Mouse (Mus musculus) megakaryocyte, embryonic 14.5 days (primary cell): ENCODE results near the gene Serpinb9b. TPM values are rescaled to one million over a fixed set of nuclear protein-coding genes. Genes with fewer than 3 reads are reported as not detected.

Experiments used
- H3K27me3 ChIP-seq: replicated peaks from 2 replicates; pipeline ENCODE3; 2012; ENCODE audit warnings: inconsistent platforms
- H3K36me3 ChIP-seq: replicated peaks from 2 replicates; pipeline ENCODE3; 2012; ENCODE audit warnings: low read length, inconsistent platforms, mixed read lengths
- H3K4me1 ChIP-seq: 2 replicates; pipeline ENCODE4 v1.6.1; 2012; ENCODE audit warnings: inconsistent platforms
- H3K4me3 ChIP-seq: replicated peaks from 2 replicates; pipeline ENCODE3; 2012; ENCODE audit warnings: moderate library complexity, mild to moderate bottlenecking, inconsistent platforms
- H3K9me3 ChIP-seq: 2 replicates; pipeline ENCODE4 v1.6.1; 2012; ENCODE audit warnings: inconsistent platforms
- FLI1 ChIP-seq: IDR thresholded peaks from 2 replicates; pipeline ENCODE4 v1.6.1; 2012; ENCODE audit warnings: low read length, inconsistent platforms, mixed read lengths
- GATA1 ChIP-seq: IDR thresholded peaks from 3 replicates; pipeline ENCODE4 v1.6.1; 2012; ENCODE audit warnings: mixed read lengths, low read length, inconsistent platforms, borderline replicate concordance
- polyA plus RNA-seq: library from polyadenylated mRNA; stranded (reverse); fragments of >175 nt; gene quantifications from 2 replicates; pipeline ENCODE4 v1.2.3, GENCODE M21; 2012; ENCODE audit warnings: low replicate concordance; ENCODE audit not compliant: insufficient read depth

Serpinb9b gene
- polyA plus RNA-seq, 1 experiment = 0.12 TPM

DNA sequence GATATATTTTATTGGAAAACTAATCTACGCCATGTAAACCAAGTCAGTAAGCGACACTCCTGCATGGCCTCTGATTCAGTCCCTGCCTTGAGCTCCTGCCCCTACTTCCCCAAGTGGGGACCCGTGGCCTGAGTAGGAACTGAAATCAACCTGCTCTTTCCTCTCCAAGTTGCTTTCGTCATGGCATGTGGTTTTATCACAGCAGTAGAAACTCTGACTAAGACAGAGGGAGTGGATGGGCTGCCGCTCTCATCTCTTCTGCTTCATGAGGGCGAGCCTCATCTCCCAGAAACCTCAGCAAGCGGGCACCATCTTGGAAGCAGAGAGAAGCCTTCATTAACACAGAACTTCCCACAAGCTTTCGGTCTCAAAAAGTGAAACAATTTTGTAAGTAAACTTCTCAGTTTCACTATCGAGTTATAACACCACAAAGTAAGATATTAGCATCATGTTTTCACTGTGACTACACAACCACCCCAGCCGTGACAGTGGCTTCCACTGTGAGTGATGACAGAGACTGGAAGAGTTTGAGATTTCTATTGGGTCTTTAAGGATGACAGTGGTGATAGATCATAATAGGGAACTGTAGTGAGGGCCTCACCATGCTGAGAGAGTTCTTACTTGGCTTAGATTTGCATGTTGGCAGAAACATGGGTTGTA is 49.9 kb downstream of the Serpinb9b start:
- Histone ChIP-seq H3K36me3 (no peaks in the 10 kb centered on the region), H3K9me3 (no peaks in the 10 kb centered on the region), H3K27me3 (peaks cover 7% of the 10 kb centered on the region), H3K4me1 (peaks cover 16% of the 10 kb centered on the region), H3K4me3 (no peak overlapping the region)
- TF ChIP-seq FLI1 (no peak), GATA1 (no peak)

DNA sequence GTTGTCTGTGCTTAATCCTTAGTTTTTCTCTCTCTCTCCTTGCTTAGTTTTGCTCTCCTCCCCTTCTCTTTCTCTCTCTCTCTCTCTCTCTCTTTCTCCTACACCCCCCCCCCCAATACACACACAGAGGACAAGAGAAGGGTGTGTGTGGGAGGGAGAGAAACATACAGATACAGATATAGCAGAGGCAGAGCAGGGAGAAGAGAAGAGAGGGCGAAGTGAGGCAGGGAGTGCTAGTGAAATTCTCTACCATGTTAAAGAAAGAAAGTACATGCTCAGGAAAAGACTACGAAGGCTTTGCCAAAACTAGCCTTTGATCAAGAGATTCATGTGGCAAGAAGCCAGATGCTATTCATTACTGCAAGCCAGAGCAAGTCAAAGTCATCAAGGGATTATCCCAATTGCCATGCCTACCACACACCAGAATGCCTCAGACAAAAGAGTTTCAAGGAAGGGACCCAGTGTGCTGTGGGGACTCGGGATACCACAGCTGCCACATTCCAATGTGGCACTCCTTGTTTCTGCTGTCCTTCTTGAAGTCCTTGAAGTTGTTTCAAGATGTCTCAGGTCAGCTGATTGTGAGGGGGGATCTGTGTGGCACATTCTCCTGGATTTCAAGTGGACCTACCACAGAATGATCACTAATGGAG is 51.0 kb downstream of the Serpinb9b start, which contains the start of gene Serpinb1b:
TSS of gene Serpinb1b (plus strand) at position 520 of the 650 bp plus-strand sequence.
- Histone ChIP-seq H3K4me1 (peaks cover 19% of the 10 kb centered on the region), H3K36me3 (no peaks in the 10 kb centered on the region), H3K27me3 (peaks cover 16% of the 10 kb centered on the region), H3K9me3 (no peaks in the 10 kb centered on the region), H3K4me3 (peak within 1 kb of the TSS; percentile 64)
- TF ChIP-seq GATA1 (no peak), FLI1 (no peak)

DNA sequence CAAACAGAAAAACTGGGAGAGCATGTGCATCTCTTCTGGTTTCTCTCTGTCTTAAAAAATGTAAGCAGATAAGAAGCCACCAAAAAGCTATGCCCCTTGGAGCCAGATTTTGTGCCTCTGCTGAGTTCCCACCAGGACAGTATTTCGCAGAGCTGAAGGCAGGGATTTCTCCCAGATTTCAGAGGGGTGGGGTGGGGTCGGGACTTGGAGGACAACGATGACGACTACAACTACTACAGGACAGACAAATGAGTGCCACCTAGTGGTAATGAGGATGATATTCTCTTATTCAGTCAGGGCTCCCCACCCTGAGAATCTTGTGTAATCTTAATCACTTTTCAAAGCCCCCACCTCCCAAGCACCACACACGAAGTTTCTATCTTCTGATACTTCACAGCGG is 52.2 kb downstream of the Serpinb9b start:
- H3K9me3 ChIP-seq = no peaks in the 10 kb centered on the region
- TF ChIP-seq GATA1 (no peak), FLI1 (no peak)
- peaks cover 25% of the 10 kb centered on the region for H3K4me1 ChIP-seq
- no peaks in the 10 kb centered on the region for H3K36me3 ChIP-seq
- peak overlapping the region; percentile 64 for H3K4me3 ChIP-seq
- peaks cover 22% of the 10 kb centered on the region for H3K27me3 ChIP-seq

DNA sequence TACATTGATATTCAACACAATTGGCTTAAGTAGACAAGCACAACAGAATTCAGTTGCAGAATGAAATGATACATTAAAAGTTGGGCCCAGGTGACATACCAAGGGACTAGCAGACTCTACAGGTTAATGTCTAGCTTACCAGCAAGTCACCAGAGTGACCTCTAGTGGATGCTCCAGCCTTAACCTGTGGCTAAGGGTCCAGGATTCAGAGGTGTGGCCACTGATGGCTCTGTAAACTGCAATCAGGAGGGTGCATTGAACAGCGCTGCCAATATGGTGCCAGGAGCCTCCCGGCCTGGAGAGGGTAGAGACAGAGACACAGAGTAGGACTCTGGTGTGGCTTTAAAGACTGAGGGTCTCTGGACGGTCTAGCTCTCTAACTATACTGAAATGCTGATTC is 53.1 kb downstream of the Serpinb9b start:
- H3K36me3 ChIP-seq = no peaks in the 10 kb centered on the region
- H3K9me3 ChIP-seq = no peaks in the 10 kb centered on the region
- peaks cover 22% of the 10 kb centered on the region for H3K27me3 ChIP-seq
- TF ChIP-seq FLI1 (no peak), GATA1 (no peak)
- H3K4me3 ChIP-seq = no peak overlapping the region
- peaks cover 35% of the 10 kb centered on the region for H3K4me1 ChIP-seq

DNA sequence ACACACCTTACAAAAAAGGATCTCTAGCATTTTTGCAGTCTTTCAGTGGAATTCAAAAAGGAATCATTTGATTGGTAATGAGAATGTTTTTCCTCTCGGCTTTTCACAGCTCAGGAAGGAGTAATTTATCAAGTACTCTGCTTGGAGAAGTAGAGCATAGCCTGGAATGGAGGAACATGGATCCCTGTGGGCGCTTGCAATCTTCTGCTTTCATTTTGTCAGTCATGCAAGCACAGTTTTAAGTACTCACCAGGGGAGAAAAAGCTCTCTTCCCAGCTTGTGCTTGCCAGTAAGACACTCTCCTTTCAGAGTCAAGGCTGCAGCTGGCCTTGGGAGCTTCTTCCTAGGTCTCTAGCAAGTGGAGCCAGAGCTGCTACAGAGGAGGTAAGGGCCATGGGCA is 56.6 kb downstream of the Serpinb9b start:
- H3K27me3 ChIP-seq = peaks cover 19% of the 10 kb centered on the region
- H3K4me3 ChIP-seq = peak overlapping the region; percentile 78
- H3K4me1 ChIP-seq = peaks cover 43% of the 10 kb centered on the region
- no peaks in the 10 kb centered on the region for H3K36me3 ChIP-seq
- TF ChIP-seq FLI1 (no peak), GATA1 (no peak)
- H3K9me3 ChIP-seq = no peaks in the 10 kb centered on the region

DNA sequence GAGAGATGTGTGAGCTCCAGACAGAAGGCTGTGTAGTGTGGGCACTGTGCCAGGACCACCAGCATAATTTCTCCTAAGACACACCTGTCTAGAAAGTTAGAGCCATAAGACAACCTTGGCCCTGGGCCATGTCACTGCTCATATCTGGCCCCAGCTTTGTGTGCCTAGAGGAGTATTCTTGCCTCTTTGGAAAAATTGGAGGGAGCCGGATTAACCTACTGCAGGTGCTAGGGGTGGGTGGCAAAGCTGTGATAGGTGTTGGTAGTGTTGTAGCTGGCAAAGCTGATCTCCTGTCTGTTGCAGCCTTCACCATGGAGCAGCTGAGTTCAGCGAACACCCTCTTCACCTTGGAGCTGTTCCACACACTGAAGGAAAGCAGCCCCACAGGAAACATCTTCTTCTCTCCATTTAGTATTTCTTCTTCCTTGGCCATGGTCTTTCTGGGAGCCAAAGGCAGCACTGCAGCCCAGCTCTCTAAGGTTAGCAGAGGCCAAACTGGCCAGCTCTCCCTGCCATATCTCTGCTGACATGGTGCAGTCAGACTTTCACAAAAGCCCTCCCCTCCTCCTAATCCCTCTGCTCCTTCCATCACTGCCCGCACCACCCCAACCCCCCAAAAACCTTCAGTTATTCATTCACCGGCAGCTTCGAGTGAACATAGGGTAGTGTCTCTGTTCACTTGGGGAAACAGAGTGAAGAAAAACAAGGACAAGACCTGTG is 57.9 kb downstream of the Serpinb9b start:
- Histone ChIP-seq H3K4me3 (no peak overlapping the region), H3K36me3 (no peaks in the 10 kb centered on the region), H3K9me3 (no peaks in the 10 kb centered on the region), H3K27me3 (peaks cover 19% of the 10 kb centered on the region), H3K4me1 (peaks cover 44% of the 10 kb centered on the region)
- TF ChIP-seq FLI1 (no peak), GATA1 (no peak)

DNA sequence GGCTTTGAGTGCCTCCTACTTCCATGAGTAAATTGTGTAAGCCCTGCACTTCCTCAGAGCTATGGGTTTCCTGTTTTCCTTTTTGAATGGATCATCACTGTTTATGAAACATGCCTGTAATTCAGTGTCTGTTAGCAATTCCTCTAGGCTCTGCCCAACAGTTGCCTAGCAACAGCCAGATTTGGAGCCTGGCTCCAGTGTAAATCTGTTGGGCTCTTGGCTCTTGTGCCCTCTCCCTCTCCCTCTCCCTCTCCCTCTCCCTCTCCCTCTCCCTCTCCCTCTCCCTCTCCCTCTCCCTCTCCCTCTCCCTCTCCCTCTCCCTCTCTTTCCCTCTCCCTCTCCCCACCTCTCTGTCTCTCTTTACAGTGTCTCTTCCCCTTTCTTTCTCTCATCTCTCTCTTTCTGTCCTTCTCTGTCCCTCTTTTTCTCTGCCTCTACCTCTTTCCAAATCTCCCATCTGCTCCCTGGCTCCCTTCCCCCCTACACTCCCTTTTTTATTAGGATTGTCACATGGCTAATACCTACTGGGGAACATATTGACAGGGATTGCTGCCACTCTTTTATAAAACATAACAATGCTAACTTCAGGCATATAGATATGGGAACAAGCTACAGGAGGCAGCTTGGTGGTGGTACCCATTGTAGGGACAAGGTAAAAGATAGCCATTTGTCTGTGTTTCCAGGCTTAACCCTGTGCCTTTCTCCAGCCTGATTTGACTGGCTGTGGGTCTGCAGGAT is 58.6 kb downstream of the Serpinb9b start:
- H3K4me1 ChIP-seq = peaks cover 45% of the 10 kb centered on the region
- TF ChIP-seq GATA1 (no peak), FLI1 (no peak)
- no peaks in the 10 kb centered on the region for H3K36me3 ChIP-seq
- peaks cover 19% of the 10 kb centered on the region for H3K27me3 ChIP-seq
- H3K4me3 ChIP-seq = no peak overlapping the region
- no peaks in the 10 kb centered on the region for H3K9me3 ChIP-seq

DNA sequence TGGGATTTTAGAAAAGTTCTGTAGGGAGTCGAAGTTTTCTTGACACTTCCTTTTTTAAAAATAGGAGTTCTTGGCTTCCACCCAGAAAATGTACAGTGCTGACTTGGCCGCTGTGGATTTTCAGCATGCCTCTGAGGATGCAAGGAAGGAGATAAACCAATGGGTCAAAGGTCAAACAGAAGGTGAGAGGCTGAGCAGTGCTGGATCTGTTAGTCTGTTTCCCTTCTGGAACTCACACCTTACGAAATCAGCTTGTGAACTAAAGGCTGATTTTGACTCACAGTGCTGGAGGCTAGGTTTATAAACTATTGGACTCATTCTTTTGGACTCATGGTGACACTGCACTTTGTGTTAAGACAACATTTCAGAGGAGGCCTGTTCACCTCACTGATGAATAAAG is 62.4 kb downstream of the Serpinb9b start:
- TF ChIP-seq GATA1 (no peak), FLI1 (no peak)

DNA sequence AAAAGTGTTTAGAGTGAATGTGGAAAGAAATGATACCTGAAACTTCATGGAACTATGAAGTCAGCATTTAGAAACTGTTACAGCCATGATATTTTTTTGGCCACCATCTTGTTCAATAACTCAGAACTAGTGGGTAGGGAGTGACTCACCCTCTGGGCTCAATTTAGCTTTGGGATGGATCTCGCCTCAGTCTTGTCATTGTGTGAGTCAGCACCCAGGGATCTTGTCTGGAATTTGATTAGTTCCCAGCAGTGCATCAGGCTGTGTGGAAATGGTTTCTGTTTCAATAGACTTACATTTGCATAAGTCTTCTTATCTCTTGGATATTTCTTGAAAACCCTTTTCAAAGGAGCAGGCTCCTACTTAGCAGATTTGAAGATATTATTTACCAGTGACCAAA is 63.3 kb downstream of the Serpinb9b start:
- no peak overlapping the region for H3K4me3 ChIP-seq
- H3K27me3 ChIP-seq = peaks cover 3% of the 10 kb centered on the region
- no peaks in the 10 kb centered on the region for H3K36me3 ChIP-seq
- TF ChIP-seq GATA1 (no peak), FLI1 (no peak)
- H3K4me1 ChIP-seq = peaks cover 25% of the 10 kb centered on the region
- H3K9me3 ChIP-seq = no peaks in the 10 kb centered on the region

More for the DNA sequence above, 62.4 kb downstream of the Serpinb9b start:
- Histone ChIP-seq H3K27me3 (peaks cover 6% of the 10 kb centered on the region), H3K4me3 (no peak overlapping the region), H3K9me3 (no peaks in the 10 kb centered on the region), H3K36me3 (no peaks in the 10 kb centered on the region), H3K4me1 (peaks cover 34% of the 10 kb centered on the region)
